Mouse (Mus musculus) hindbrain, postnatal 0 days (tissue): ENCODE results near the gene Rffl. TPM values are rescaled to one million over a fixed set of nuclear protein-coding genes. Genes with fewer than 3 reads are reported as not detected.
A peak's percentile ranks its signal among the peaks of the same experiment; 100 is the strongest.

Experiments used
- ATAC-seq: fragments of 200-750 bp; cut with Nextera tagmentation; 2 replicates; pipeline ENCODE4 v1.8.0; 2017; ENCODE audit warnings: mild to moderate bottlenecking, moderate TSS enrichment, moderate library complexity
- DNase-seq: peaks from one replicate; pipeline ENCODE4 v3.0.0-alpha.2; 2015; ENCODE audit warnings: low spot score
- H3K27ac ChIP-seq: fragments of 300-500 bp; sonication (generic); 2 replicates; pipeline ENCODE4 v1.5.1; 2014; ENCODE audit warnings: mild to moderate bottlenecking
- H3K27me3 ChIP-seq: fragments of 300-500 bp; sonication (generic); 2 replicates; pipeline ENCODE4 v1.6.1; 2014; ENCODE audit warnings: low read length, mixed read lengths; ENCODE audit not compliant: insufficient read depth
- H3K36me3 ChIP-seq: fragments of 300-500 bp; sonication (generic); 2 replicates; pipeline ENCODE4 v1.6.1; 2014; ENCODE audit warnings: low read length, mixed read lengths; ENCODE audit not compliant: insufficient read depth
- H3K4me1 ChIP-seq: fragments of 300-500 bp; sonication (generic); 2 replicates; pipeline ENCODE4 v1.6.1; 2014; ENCODE audit warnings: antibody characterized with exemption, low read length, mixed read lengths; ENCODE audit not compliant: insufficient read depth
- H3K4me2 ChIP-seq: fragments of 300-500 bp; sonication (generic); 2 replicates; pipeline ENCODE4 v1.6.1; 2014; ENCODE audit warnings: low read depth, mild to moderate bottlenecking, low read length, moderate library complexity, mixed read lengths
- H3K4me3 ChIP-seq: fragments of 300-500 bp; sonication (generic); 2 replicates; pipeline ENCODE4 v1.5.1; 2014; ENCODE audit warnings: low read length
- H3K9ac ChIP-seq: fragments of 300-500 bp; sonication (generic); replicated peaks from 2 replicates; pipeline ENCODE4 v1.6.1; 2014; ENCODE audit warnings: mild to moderate bottlenecking, low read length, moderate library complexity, mixed read lengths
- H3K9me3 ChIP-seq: fragments of 300-500 bp; sonication (generic); 2 replicates; pipeline ENCODE4 v1.6.1; 2016; ENCODE audit warnings: low read length, mixed read lengths
- CTCF ChIP-seq: IDR thresholded peaks from 2 replicates; pipeline ENCODE4 v1.5.1; 2016; ENCODE audit warnings: antibody characterized with exemption, control low read depth, low read depth
- WGBS: fragments of 180-500 bp; shearing (Covaris S2); extraction: QIAGEN DNeasy Blood & Tissue Kit; methylation state at CpG from one replicate; pipeline ENCODE4 v1.1.7; 2014; 5-methylcytosine and 5-hydroxymethylcytosine counted together
- polyA plus RNA-seq: library from polyadenylated mRNA; unstranded; fragments of >200 nt; fragmentation: Nextera tagmentation; extraction: Ambion mirVana; gene quantifications from 2 replicates; pipeline ENCODE4 v1.2.1, GENCODE M21; 2015
- total RNA-seq: library from RNA; depleted of rRNA; stranded (reverse); fragments of >200 nt; gene quantifications from 2 replicates; pipeline ENCODE4 v1.2.3, GENCODE M21; 2014

The Rffl gene
- total and polyA plus RNA-seq, 2 experiments from 2014 or later: 2.5 to 4.9 TPM

DNA sequence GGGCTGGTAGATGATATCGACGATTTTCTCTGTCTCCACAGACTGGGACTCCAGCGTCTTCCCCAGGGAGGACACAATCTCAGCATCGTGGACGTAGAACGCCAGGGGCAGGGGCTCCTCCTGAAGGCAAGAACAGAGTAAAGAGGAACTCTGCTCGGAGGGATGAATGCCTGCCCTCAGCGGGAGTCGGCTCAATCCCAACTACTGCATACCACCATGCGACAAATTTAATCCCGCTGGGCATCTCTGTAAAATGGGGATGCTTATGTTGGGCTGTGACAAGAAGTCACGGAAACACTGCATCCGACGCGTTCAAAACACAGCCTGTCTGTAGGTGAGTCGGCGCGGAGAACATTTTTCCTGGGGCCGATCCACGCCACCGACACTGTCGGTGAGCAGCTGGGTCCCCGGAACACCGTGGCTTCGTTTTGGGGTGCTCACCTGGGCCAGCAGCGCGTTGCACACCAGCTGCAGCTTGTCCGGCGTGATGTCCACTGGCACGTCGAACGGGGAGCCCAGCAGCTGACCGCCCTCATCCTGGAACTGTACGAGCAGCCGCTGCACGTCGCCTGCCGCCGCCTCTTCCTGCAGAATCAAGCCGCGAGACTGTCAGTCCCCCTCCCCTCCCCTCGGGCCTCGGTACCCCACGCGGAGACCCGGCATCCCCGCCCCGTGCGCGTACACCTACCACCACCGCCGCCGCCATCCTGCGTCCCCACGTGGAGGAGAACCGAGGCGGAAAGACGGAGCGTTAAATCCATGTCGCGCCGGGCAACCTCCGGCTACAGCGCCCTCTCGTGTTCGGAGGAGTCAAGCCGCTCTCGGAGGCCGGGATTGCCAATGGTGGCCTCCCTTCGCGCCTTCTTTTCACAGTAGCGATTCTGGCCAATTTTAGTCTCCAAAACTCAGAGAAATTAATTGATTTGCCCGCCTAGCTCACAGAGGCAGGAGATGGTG is 36.9 kb upstream of the Rffl start, which contains the start of gene Nle1:
Gene Nle1 (minus strand): TSS at position 761 of the 957 bp plus-strand sequence.
- ATAC-seq: peak; percentile 87
- Histone ChIP-seq H3K9me3 (no peaks in the 10 kb centered on the region), H3K4me1 (peaks cover 9% of the 10 kb centered on the region), H3K4me2 (peak within 1 kb of the TSS; percentile 84), H3K27me3 (no peaks in the 10 kb centered on the region), H3K9ac (peak within 1 kb of the TSS; percentile 74), H3K27ac (peak within 1 kb of the TSS; percentile 69; the same call in 1 of the 2 replicates), H3K4me3 (peak within 1 kb of the TSS; percentile 84), H3K36me3 (peaks cover 22% of the 10 kb centered on the region)
- peak; percentile 96 for TF ChIP-seq CTCF
- under 1% methylated on average over 72 of the region's 73 CpGs for WGBS
- DNase-seq: peak; percentile 96

DNA sequence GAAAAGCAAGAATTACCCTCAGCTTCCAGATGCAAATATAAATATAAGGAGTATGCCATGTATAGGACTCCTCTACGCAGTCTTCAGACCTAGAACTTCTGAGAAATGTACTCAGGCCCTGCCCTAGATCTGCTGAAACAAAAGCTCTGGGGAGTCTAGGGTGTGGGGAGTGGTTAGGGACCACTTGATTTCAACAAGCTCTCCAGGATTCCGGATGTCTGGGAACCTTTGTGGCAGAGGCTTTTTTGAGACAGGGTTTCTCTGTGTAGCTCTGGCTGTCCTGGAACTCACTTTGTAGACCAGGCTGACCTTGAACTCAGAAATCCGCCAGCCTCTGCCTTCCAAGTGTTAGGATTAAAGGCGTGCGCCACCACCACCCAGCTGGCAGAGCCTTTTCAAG is 34.8 kb upstream of the Rffl start:
- no peaks in the 10 kb centered on the region for H3K9me3 ChIP-seq
- ATAC-seq (no peak), DNase-seq (no peak)
- no peak overlapping the region for H3K9ac ChIP-seq
- TF ChIP-seq CTCF: no peak
- 92% methylated on average over 5 of the region's 5 CpGs for WGBS
- no peak overlapping the region for H3K27ac ChIP-seq
- H3K4me3 ChIP-seq: no peak overlapping the region
- peaks cover 9% of the 10 kb centered on the region for H3K4me1 ChIP-seq
- H3K36me3 ChIP-seq: peaks cover 41% of the 10 kb centered on the region
- no peaks in the 10 kb centered on the region for H3K27me3 ChIP-seq
- no peak overlapping the region for H3K4me2 ChIP-seq

DNA sequence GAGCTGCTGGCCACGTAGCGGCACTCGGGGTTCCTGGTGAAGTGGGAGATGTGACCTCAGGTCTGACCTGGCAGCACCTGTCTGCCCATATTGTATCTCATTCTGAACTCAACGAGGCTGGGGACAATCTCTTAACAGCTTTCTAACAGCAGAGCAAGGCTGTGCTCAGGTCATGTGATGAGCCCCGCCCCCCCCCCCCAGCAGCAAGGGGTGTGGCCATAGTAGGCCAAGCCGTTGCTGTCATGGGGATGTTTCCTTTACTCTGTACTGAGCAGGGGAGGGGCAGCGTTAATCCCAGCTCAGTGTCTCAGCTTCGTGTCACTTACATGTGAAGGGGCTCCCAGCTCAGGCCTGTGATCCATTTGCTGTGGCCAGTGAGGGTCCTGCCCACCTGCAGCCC is 33.9 kb upstream of the Rffl start:
- Histone ChIP-seq H3K36me3 (peaks cover 49% of the 10 kb centered on the region), H3K9me3 (no peaks in the 10 kb centered on the region), H3K27me3 (no peaks in the 10 kb centered on the region), H3K4me2 (no peak overlapping the region), H3K27ac (no peak overlapping the region), H3K4me1 (peaks cover 9% of the 10 kb centered on the region), H3K4me3 (no peak overlapping the region), H3K9ac (no peak overlapping the region)
- no peak for TF ChIP-seq CTCF
- ATAC-seq: no peak
- WGBS: 76% methylated on average over 8 of the region's 8 CpGs
- DNase-seq: no peak

DNA sequence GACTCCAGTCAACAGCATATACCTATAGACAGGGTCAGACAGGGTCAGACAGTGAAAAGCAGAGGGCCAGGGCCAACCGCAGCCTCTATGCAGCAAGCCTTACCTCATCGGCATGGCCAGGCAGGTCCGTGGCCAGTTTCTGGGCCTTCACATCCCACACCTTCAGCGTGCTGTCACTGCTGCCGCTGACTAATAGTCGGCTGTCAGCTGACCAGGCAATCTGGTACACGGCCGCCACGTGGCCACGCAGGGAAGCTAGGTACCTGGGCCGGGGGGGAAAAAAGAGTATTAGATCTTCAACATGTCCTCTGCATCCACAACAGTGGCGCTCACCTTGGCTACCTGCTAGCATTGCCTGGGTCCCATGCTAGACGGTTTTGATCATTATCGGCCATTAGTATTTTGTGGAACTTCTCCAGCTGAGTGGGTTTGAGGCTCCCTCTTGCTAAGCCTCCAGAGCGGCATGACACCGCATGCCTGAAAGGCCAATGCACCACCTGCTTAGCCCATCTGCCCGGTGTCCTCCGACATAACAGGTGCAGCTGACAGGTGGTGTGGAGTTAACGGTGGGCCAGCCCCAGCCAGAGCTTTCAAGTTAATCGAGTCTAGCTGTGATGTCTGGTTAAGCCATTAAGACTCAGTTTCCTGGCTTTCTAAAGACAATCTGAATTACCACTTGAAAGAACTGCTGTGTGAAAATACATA is 30.7 kb upstream of the Rffl start:
- H3K4me3 ChIP-seq: no peak overlapping the region
- no peak overlapping the region for H3K9ac ChIP-seq
- no peak for TF ChIP-seq CTCF
- H3K9me3 ChIP-seq: no peaks in the 10 kb centered on the region
- WGBS: 81% methylated on average over 20 of the region's 20 CpGs
- no peak overlapping the region for H3K27ac ChIP-seq
- peaks cover 58% of the 10 kb centered on the region for H3K36me3 ChIP-seq
- no peak for ATAC-seq
- peak; percentile 17 for DNase-seq
- H3K4me1 ChIP-seq: no peaks in the 10 kb centered on the region
- H3K27me3 ChIP-seq: no peaks in the 10 kb centered on the region
- no peak overlapping the region for H3K4me2 ChIP-seq

DNA sequence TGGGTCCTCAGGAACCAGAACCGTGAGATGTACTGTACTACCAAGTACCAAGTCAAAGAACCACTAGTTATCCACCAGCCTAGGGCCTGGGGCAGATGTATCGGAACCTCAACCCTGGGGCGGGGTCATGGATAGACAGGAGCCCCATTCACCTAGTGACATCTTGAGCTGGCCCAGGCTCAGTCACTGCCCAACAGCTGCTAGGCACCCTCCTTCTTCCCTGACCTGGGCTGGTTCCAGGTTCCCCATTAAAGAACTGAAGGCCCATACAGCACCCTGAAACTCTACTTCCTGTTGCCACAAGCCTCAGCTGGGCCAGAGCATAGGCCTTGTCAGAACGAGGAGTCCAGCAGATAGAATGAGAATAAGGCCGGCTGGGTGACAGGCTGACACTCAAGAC is 28.7 kb upstream of the Rffl start:
- Histone ChIP-seq H3K4me1 (no peaks in the 10 kb centered on the region), H3K36me3 (peaks cover 50% of the 10 kb centered on the region), H3K4me3 (no peak overlapping the region), H3K27ac (no peak overlapping the region), H3K27me3 (no peaks in the 10 kb centered on the region), H3K9me3 (no peaks in the 10 kb centered on the region), H3K4me2 (no peak overlapping the region), H3K9ac (no peak overlapping the region)
- 93% methylated on average over 5 of the region's 5 CpGs for WGBS
- DNase-seq: no peak
- ATAC-seq: no peak
- no peak for TF ChIP-seq CTCF

DNA sequence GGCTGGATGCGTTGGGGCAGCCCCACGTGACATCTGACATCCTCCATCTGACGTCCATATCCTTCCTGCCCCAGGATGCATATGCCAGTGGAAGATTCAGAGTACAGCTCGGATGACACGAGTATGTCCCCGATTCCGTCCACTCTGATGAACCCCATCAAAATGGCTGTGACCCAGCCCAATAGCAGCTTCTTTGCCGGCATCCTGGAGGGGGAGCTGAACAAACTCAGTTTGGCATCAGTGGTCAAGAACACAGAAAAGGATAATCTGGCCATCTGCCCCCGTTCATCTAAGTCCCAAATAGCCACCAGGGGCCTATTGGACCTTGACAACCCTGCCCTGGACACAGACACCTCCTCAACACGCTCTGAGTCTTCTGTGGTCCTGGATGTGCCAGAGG is 26.5 kb upstream of the Rffl start:
- Histone ChIP-seq H3K27me3 (no peaks in the 10 kb centered on the region), H3K36me3 (peaks cover 32% of the 10 kb centered on the region), H3K9ac (no peak overlapping the region), H3K4me1 (no peaks in the 10 kb centered on the region), H3K4me2 (no peak overlapping the region), H3K9me3 (no peaks in the 10 kb centered on the region), H3K27ac (no peak overlapping the region), H3K4me3 (no peak overlapping the region)
- no peak for DNase-seq
- ATAC-seq: no peak
- WGBS: 81% methylated on average over 10 of the region's 10 CpGs
- TF ChIP-seq CTCF: no peak
